Mouse (Mus musculus): ENCODE data around the gene Kcnk7.

The Kcnk7 gene

GRCm38 (mm10) chr19:5749476-5749875 lies 45.3 kb downstream of the Kcnk7 start:
- DNase-seq (ENCODE audit: low read depth, low spot score) = no peak

GRCm38 (mm10) chr19:5750951-5751350 lies 46.8 kb downstream of the Kcnk7 start:
- no peak for DNase-seq (ENCODE audit: low read depth, low spot score)

- no peak for DNase-seq (ENCODE audit: low read depth, low spot score)
Observed at GRCm38 (mm10) chr19:5751742-5752141, 47.6 kb downstream of the Kcnk7 start.

GRCm38 (mm10) chr19:5756321-5756985 lies 52.3 kb downstream of the Kcnk7 start:
- DNase-seq (ENCODE audit: low read depth, low spot score) = no peak

Data from ES-CJ7 (cell line).